Mouse (Mus musculus) common myeloid progenitor, adult 5-6 weeks (primary cell): ENCODE measurements around the gene Gns. TPM values are rescaled to one million over a fixed set of nuclear protein-coding genes. Genes with fewer than 3 reads are reported as not detected.
A peak's percentile ranks its signal among the peaks of the same experiment; 100 is the strongest.

ENCODE experiments used
- ATAC-seq: replicated peaks from 2 replicates; pipeline ENCODE4 v1.8.0; 2016; ENCODE audit warnings: low read depth, mild to moderate bottlenecking, moderate TSS enrichment, inconsistent platforms; ENCODE audit not compliant: poor library complexity, severe bottlenecking
- total RNA-seq: library from RNA; stranded (forward); fragments of 200-1000, 187-1606 nt; gene quantifications from 2 replicates; pipeline ENCODE4 v1.2.3, GENCODE M21; 2017

Gns gene
- total RNA-seq, 1 experiment from 2014 or later: 20.3 TPM

DNA sequence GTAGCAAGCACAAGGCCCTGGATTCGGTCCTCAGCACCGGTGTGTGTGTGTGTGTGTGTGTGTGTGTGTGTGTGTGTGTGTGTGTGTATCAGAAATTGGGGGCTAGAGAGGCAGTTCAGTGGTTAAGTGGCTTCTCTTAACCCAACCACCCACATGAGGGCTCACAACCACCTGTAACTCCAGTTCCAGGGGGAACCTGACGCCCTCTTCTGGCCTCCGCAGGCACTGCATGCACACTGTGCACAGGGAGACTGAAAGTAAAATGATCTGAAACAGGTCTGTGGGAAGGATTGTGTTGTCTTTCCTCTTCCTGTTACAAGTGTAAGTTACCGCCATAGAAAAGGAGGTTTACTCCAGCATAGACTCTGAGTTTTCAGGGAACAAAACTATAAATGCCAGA is 62.2 kb downstream of the Gns start:
- ATAC-seq: peak; percentile 22

DNA sequence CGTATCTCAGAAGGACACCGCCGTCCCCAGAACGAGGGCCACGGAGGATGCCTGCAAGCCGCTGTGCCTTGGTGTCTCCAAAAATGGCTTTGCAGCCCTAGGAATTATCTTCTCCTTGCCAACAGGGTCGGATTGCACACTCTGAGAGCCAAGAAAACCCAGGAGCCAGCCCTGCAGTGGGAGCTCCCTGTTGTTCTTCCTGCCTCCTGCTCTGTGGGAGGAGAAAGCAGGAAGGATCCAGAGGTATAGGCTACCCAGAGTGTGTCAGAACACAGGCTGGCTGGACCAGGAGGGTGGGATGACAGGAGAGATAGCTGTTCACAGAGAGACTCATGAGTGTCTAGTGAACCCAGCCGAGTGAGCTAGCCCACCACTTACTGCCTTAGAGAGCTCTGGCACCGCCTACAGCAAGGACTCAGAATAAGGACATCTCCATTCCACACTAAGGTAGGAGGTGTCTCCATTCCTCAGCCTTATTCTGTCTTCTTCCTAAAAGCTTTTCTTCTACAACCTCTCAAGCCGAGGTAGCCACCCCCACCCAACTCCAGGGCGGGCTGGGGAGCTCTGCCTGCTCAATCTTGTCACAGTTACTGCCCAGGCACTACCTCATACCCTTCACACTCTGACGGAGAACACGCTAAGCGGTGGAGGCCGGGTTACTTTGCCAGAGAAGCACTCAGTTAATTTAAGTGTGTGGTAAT is 63.3 kb downstream of the Gns start:
- ATAC-seq: no peak

DNA sequence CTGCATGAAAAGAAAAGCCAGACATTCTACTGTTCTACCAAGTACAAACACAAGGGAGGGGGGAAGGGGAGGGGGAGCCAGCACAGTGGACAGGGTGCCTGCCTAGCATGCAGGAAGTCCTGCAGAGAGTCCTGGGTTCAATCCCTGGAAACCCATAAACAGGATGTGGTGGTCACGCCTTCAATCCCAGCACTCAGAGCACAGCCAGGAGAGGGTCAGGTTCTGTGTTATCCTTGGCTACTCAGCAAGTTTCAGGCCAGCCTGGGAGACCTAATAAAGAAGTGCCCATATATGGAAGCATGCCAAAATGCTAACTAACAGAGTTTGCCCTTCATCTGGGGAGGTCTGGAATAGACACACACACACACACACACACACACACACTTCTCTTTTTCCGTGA is 64.2 kb downstream of the Gns start:
- peak; percentile 26 for ATAC-seq

GRCm38 (mm10) chr10:121429581-121429980 is 64.7 kb downstream of the Gns start:
- no peak for ATAC-seq

DNA sequence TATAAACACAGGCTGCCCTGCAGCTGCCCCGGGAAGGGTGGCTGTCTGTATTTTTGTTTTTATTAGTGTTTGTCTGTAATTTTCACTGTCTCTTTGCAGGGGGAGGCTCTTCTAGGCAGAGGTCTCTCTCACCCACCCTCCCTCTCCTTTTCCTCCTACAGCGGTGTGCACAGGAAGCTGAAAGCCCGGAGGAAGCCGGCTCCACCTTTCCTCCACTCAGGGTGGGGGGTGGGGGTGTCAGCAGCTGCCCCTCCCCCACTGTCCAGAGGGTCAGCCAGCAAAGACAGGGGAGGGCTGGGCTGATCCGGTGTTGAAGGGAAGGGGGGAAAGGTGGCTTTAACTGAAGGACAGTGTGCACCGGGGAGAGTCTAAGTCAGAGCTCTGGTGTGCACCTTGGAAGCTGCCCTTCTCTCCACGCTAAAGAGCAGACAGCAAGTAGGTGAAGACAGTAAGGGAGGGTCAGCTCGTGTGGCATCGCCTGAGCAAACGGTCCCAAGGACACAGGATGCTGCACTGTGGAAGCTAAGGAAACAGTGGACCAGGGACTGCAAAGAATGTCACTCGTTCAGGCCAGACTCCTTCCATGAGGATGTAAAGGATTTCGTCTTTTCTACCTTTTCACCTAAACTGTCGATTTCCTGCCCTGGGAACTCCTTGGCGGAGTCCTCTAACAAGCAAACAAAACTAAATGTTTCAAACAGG is 65.2 kb downstream of the Gns start:
- ATAC-seq: no peak

DNA sequence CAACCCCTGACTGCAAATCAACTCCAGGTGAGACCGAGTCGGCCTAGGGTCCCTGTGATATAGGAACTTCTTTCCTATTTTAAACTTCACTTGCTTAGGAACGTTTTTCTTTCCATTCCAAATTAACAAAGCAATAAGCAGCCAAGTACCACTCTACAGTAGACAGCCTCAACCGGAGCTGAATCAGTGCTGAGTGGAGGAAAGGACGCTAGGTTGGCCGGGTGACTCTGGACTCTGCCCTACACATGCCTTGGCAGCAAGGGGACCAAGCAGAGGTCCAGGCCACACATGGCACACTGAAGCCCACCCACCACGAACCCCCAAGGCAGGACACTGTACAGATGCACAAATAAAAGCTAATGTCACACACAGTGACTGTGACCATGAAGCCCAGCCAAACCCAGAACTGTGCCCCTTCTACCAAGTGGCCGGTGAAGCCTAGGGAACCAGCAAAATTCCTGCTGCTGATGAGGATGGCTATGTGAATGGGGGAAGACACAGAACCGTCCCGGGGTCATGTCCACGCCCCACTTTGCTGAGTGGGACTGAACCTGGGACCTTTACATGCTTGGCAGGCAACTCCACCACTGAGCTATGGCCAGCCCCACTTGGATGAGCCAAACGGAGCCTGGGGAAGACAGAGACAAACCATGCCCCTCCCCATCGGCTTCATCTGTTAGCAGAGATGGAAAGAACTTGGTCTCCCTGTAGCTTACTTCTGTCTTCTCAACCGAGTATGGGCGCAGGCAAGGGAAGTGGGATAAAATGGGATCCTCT is 66.1 kb downstream of the Gns start:
- no peak for ATAC-seq

GRCm38 (mm10) chr10:121432041-121432634 is 67.2 kb downstream of the Gns start:
- peak; percentile 50 for ATAC-seq

- peak; percentile 54 for ATAC-seq
Measured at GRCm38 (mm10) chr10:121432635-121433280, 67.9 kb downstream of the Gns start.

- ATAC-seq: no peak
Measured at GRCm38 (mm10) chr10:121434441-121435103, 69.7 kb downstream of the Gns start.

DNA sequence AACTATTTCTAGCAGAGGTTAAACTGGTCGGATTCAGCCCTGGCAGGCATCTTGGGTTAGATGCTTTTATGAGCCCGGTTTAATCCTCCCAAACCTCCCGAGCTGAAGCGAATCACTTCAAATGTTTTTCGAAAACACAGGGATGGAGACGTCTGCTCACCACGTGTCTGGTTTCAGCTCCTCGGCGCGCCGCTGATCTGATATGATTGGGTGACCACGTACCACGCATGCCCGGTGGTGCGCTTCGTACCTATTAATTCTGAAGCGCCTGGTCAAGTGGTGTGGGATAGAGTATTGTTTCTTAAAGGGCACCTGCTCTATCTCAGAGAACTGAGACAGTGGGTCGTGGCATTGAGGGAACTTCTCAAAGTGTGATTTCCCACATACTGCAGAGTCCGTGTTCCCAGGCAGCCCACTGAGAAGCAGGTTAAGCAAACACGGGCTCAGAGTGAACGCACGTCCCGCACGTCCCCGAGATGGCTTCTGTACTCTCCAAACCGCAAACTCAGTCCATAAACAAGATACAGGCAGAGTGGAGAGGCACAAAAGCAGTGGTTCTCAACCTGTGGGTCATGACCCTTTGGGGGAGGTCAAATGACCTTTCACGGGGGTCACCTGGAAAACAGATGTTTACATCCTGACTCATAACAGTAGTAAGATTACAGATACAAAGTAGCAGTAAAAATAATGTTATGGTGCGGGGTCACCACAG is 70.8 kb downstream of the Gns start:
- ATAC-seq: no peak

DNA sequence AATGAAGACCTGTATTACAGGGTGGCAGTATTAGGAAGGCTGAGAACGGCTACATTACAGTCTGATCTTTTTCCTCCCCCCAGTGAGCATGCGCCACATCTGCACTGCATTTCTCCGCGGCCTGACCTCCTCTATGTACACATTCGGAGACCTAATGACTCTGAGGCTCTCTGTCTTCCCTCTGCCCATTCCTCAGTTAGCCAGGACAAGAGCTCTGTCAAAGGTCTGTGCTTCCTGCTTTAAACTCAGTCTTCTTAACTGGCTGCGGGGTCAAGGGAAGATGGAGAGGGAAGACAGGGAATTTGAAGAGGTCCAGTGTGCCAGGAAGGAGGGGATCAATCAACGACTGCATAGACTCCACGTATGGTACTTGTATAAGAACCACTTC is 71.4 kb downstream of the Gns start:
- no peak for ATAC-seq

- no peak for ATAC-seq
Measured at GRCm38 (mm10) chr10:121436693-121437092, 71.8 kb downstream of the Gns start.

- no peak for ATAC-seq
Measured at GRCm38 (mm10) chr10:121438109-121438508, 73.2 kb downstream of the Gns start.

- no peak for ATAC-seq
Measured at GRCm38 (mm10) chr10:121439310-121439731, 74.4 kb downstream of the Gns start.

DNA sequence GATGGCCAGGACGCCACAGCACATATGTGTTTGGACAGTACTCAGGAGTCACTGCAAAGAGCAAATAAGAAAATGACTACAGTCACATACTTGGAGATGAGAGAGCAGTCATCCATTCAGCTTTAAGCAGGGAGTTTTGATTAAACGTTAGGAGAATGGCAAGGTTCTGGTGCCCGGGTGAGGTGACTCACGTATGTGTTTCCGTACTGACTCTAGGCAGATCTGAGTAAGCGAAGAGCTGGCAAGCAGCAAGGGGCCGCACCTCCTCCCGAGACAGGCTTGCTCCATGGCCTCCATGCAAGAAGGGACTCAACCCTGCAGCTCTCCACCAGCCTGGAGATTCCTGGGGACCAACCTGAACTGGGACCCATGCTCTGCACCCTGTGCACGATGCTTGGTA is 78.9 kb downstream of the Gns start:
- ATAC-seq: no peak

GRCm38 (mm10) chr10:121444198-121444597 is 79.3 kb downstream of the Gns start:
- ATAC-seq: no peak

- no peak for ATAC-seq
Measured at GRCm38 (mm10) chr10:121445808-121446207, 80.9 kb downstream of the Gns start.
